Mouse (Mus musculus) kidney, adult 2 months (tissue): ENCODE results near the gene B2m. TPM values are rescaled to one million over a fixed set of nuclear protein-coding genes. Genes with fewer than 3 reads are reported as not detected.

Experiments
- DNase-seq: peaks from one replicate; pipeline ENCODE4 v3.0.0; 2021
- H3K27ac ChIP-seq: fragments of 200-500 bp; 2 replicates; pipeline ENCODE4 v1.5.1; 2012; ENCODE audit warnings: low read depth, low read length, control low read depth, inconsistent platforms; ENCODE audit not compliant: insufficient read depth
- H3K27me3 ChIP-seq: fragments of 200-500 bp; replicated peaks from 2 replicates; pipeline ENCODE4 v1.6.1; 2012; ENCODE audit warnings: mild to moderate bottlenecking, moderate library complexity, low read length, inconsistent platforms; ENCODE audit not compliant: control insufficient read depth, insufficient read depth
- H3K36me3 ChIP-seq: fragments of 200-500 bp; 2 replicates; pipeline ENCODE4 v1.6.1; 2012; ENCODE audit warnings: mild to moderate bottlenecking, moderate library complexity, low read length, inconsistent platforms; ENCODE audit not compliant: control insufficient read depth, insufficient read depth
- H3K4me1 ChIP-seq: fragments of 200-500 bp; 2 replicates; pipeline ENCODE4 v1.6.1; 2011; ENCODE audit warnings: low read length; ENCODE audit not compliant: control insufficient read depth, insufficient read depth
- H3K4me3 ChIP-seq: fragments of 200-500 bp; 2 replicates; pipeline ENCODE4 v1.5.1; 2011; ENCODE audit warnings: mild to moderate bottlenecking, low read depth, low read length, control low read depth; ENCODE audit not compliant: insufficient read depth
- CTCF ChIP-seq: fragments of 200-500 bp; conservative IDR thresholded peaks from 2 replicates; pipeline ENCODE4 v1.5.1; 2011; ENCODE audit warnings: low read depth, mild to moderate bottlenecking, control low read depth, low read length, moderate library complexity, mixed read lengths; ENCODE audit not compliant: insufficient read depth, insufficient read length
- POLR2A ChIP-seq: fragments of 200-500 bp; IDR thresholded peaks from one replicate; pipeline ENCODE4 v1.6.1; 2011; ENCODE audit warnings: low read depth, low read length, control low read depth
- WGBS: fragments of 180-500 bp; shearing (Covaris S2); methylation state at CpG from one replicate; pipeline ENCODE4 v1.1.7; 2018; 5-methylcytosine and 5-hydroxymethylcytosine counted together
- polyA plus RNA-seq: library from polyadenylated mRNA; depleted of rRNA; stranded (reverse); fragments of >200 nt; gene quantifications from 2 replicates; pipeline ENCODE4 v1.2.3, GENCODE M21; 2012

Gene B2m
- polyA plus RNA-seq, 1 experiment, result 854 TPM

DNA sequence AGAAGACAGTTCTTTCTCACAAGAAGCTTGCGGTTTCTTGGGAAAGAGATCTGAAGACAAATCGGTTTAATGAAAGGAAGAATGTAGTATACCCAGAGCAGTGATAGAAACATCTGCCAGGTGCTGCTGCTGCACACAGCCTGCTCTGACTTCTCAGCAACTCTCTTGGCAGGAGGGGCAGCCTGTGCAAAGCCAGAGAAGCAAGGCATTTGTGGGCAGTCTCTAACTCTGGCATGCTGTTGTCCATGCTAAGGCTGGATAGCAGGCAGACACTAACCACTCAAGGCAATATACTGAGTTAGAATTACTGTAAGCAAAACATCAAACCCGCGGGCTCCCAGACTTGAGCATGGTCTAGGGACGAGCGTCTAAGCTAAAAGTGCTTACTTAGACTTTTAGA is 12.2 kb downstream of the B2m start:
- Histone ChIP-seq H3K36me3 (no peaks in the 10 kb centered on the region), H3K27me3 (no peaks in the 10 kb centered on the region), H3K4me1 (no peaks in the 10 kb centered on the region), H3K27ac (no peak overlapping the region), H3K4me3 (no peak overlapping the region)
- DNase-seq, result no peak
- no peak for TF ChIP-seq CTCF
- TF ChIP-seq POLR2A, result no peak
- WGBS, result 72% methylated on average over 6 of the region's 6 CpGs

- Histone ChIP-seq H3K27me3 (no peaks in the 10 kb centered on the region), H3K27ac (no peak within 1 kb of the TSS), H3K4me3 (no peak within 1 kb of the TSS), H3K36me3 (no peaks in the 10 kb centered on the region), H3K4me1 (no peaks in the 10 kb centered on the region)
- TF ChIP-seq CTCF, result peak; percentile 84
- no peak for TF ChIP-seq POLR2A
- DNase-seq, result peak; percentile 89
- 38% methylated on average over 2 of the region's 2 CpGs for whole genome bisulfite sequencing
Observed at GRCm38 (mm10) chr2:122160680-122161079, 13.2 kb downstream of the B2m start, which contains the start of gene Trim69. Gene Trim69 (plus strand): TSS chr2:122160700.

DNA sequence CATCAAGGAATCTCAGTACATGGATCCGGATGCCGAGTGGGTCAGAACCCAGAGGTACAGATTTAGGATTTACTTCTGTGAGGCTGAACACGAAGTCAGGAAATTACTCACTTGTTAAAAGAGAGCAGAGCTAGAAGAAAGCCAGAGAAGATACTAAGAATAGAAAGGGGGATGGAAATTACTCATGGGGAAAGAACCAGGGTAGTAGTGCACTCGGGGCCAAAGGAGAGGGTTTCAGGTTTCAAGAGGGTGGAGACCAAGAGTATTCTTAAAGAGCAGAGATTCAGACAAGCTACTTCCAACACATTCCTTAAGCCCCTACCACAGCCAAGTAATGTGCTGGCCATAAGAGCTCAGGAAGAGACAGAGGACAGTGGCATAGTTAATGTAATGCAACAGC is 14.1 kb downstream of the B2m start:
- no peak overlapping the region for H3K27ac ChIP-seq
- 16% methylated on average over 4 of the region's 4 CpGs for WGBS
- TF ChIP-seq POLR2A (no peak), CTCF (no peak)
- no peaks in the 10 kb centered on the region for H3K36me3 ChIP-seq
- DNase-seq, result no peak
- no peaks in the 10 kb centered on the region for H3K27me3 ChIP-seq
- no peaks in the 10 kb centered on the region for H3K4me1 ChIP-seq
- H3K4me3 ChIP-seq, result no peak overlapping the region

- TF ChIP-seq CTCF, result no peak
- no peak for TF ChIP-seq POLR2A
- no peak overlapping the region for H3K4me3 ChIP-seq
- WGBS, result 89% methylated on average over 2 of the region's 2 CpGs
Observed at GRCm38 (mm10) chr2:122162529-122162928, 15.0 kb downstream of the B2m start.

GRCm38 (mm10) chr2:122163430-122164195 is 16.1 kb downstream of the B2m start:
- Histone ChIP-seq H3K27me3 (no peaks in the 10 kb centered on the region), H3K4me1 (no peaks in the 10 kb centered on the region), H3K4me3 (no peak overlapping the region), H3K27ac (no peak overlapping the region), H3K36me3 (no peaks in the 10 kb centered on the region)
- TF ChIP-seq CTCF, result no peak
- no peak for TF ChIP-seq POLR2A
- WGBS, result 62% methylated on average over 13 of the region's 13 CpGs
- no peak for DNase-seq

More at GRCm38 (mm10) chr2:122162529-122162928, 15.0 kb downstream of the B2m start:
- no peak for DNase-seq
- Histone ChIP-seq H3K4me1 (no peaks in the 10 kb centered on the region), H3K27ac (no peak overlapping the region), H3K36me3 (no peaks in the 10 kb centered on the region), H3K27me3 (no peaks in the 10 kb centered on the region)

- Histone ChIP-seq H3K36me3 (no peaks in the 10 kb centered on the region), H3K4me1 (no peaks in the 10 kb centered on the region), H3K27ac (no peak overlapping the region), H3K27me3 (no peaks in the 10 kb centered on the region), H3K4me3 (no peak overlapping the region)
- WGBS, result 84% methylated on average over 11 of the region's 11 CpGs
- TF ChIP-seq POLR2A (no peak), CTCF (no peak)
- no peak for DNase-seq
Observed at GRCm38 (mm10) chr2:122164293-122164692, 16.8 kb downstream of the B2m start.

- DNase-seq, result no peak
- 85% methylated on average over 6 of the region's 6 CpGs for WGBS
- TF ChIP-seq CTCF (no peak), POLR2A (no peak)
- Histone ChIP-seq H3K27ac (no peak overlapping the region), H3K27me3 (no peaks in the 10 kb centered on the region), H3K36me3 (no peaks in the 10 kb centered on the region), H3K4me3 (no peak overlapping the region), H3K4me1 (no peaks in the 10 kb centered on the region)
Observed at GRCm38 (mm10) chr2:122171292-122171691, 23.8 kb downstream of the B2m start.
